Mouse (Mus musculus) brown adipose tissue, adult 24 weeks (tissue): Measurements from ENCODE around the gene Esp23. TPM values are rescaled to one million over a fixed set of nuclear protein-coding genes. Genes with fewer than 3 reads are reported as not detected.
"Not testable (repeated sequence)": the region's sequence is repeated elsewhere in the genome, so short reads cannot be mapped to it uniquely, and the experiment has no call there.

Experiments
- H3K27ac ChIP-seq: fragments of 200-500 bp; replicated peaks from 2 replicates; pipeline ENCODE4 v1.5.1; 2012; ENCODE audit warnings: low read depth, mild to moderate bottlenecking, low read length
- H3K4me1 ChIP-seq: fragments of 200-500 bp; 2 replicates; pipeline ENCODE4 v1.6.1; 2012; ENCODE audit warnings: low read length, mixed read lengths; ENCODE audit not compliant: control insufficient read depth, insufficient read depth, insufficient read length
- H3K4me3 ChIP-seq: fragments of 200-500 bp; 2 replicates; pipeline ENCODE4 v1.5.1; 2012; ENCODE audit warnings: low read depth, mild to moderate bottlenecking, low read length, moderate library complexity; ENCODE audit not compliant: insufficient read depth
- polyA plus RNA-seq: library from polyadenylated mRNA; stranded (reverse); fragments of >200 nt; gene quantifications from 2 replicates; pipeline ENCODE4 v1.2.4, GENCODE M21; 2012; ENCODE audit not compliant: missing spikeins, insufficient read depth, insufficient read length

The Esp23 gene
- not detected in 2 replicates for polyA plus RNA-seq

DNA sequence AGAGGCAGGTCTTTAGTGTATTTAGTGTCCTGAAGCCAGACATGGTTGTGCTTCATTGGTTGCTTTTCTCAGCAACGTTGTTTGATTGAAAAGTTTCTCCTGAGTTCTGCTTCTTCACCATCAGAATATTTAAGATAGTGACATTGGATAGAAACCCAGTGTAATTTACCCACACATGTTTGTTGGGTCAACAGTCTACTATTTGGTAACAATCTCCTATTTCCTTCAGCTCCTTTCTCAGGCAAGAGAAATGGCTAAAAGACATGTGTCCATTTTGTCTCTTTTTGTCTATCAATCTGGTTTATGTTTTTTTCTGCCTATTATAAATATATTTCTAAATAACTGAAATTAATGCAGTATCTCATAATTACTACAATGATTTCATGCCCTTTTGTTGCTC is at the start of gene Esp23:
Esp23 (minus strand) TSS at position 101 of the 400 bp plus-strand sequence.
- Histone ChIP-seq H3K4me1 (no peaks in the 10 kb centered on the region), H3K27ac (no peak within 1 kb of the TSS), H3K4me3 (no peak within 1 kb of the TSS)

- H3K27ac ChIP-seq, H3K4me3 ChIP-seq, H3K4me1 ChIP-seq: not testable (repeated sequence)
Measured at GRCm38 (mm10) chr17:39107126-39107525, 30.3 kb upstream of the Esp23 start.

- no peak within 1 kb of the TSS for H3K27ac ChIP-seq
- no peaks in the 10 kb centered on the region for H3K4me1 ChIP-seq
- H3K4me3 ChIP-seq: no peak within 1 kb of the TSS
Measured at GRCm38 (mm10) chr17:39095034-39095433, 18.2 kb upstream of the Esp23 start, which contains the start of gene Esp22. Esp22 (plus strand) TSS chr17:39095334.

DNA sequence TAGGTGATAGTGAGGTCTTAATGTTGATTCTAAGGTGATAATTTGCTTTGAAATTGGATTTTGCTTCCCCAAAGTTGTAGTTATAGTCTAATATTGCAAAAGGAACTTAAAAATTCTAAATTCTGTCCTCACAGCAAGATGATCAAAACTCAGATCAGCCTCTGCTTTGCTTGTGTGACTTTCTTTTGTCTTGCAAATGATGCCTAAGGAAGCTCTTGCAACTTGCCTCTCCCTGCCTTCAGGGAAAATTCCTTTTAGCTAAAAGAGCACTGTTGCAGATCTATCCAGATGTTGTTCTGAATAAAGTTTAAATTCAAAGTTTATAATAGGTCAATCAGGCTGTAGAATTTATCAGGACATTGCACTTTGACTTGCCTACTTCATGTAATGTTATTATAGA is 13.2 kb downstream of the Esp23 start:
- H3K4me3 ChIP-seq: no peak overlapping the region
- H3K4me1 ChIP-seq: no peaks in the 10 kb centered on the region
- no peak overlapping the region for H3K27ac ChIP-seq

DNA sequence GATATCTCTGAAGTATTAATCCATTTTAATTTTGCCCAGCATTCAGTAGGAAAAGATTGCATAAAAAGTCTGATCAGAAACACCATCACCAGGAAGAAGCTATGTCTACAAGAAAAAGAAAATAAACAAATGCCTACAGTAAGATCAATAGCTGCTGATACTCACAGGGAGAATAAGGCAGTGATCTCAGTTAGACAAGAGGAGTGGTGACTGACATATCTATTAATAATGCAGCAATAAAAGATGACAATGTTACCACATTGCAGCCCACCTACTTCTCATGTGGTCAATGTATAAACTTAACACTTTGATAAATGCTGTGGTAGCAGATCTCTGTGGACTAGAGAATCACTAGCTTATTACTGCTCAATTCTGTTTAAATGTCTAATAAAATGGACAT is 33.6 kb downstream of the Esp23 start, which contains the start of gene Gm21903:
Gm21903 (minus strand) TSS at position 101 of the 400 bp plus-strand sequence.
- no peaks in the 10 kb centered on the region for H3K4me1 ChIP-seq
- H3K27ac ChIP-seq: no peak within 1 kb of the TSS
- no peak within 1 kb of the TSS for H3K4me3 ChIP-seq

GRCm38 (mm10) chr17:39036395-39036794 is 40.4 kb downstream of the Esp23 start, which contains the start of gene Esp24:
Esp24 (plus strand) TSS chr17:39036695.
- not testable (repeated sequence) for H3K4me1 ChIP-seq, H3K4me3 ChIP-seq, H3K27ac ChIP-seq

Other genes with a start within 250 kb of the Esp23 start
- not detected in 2 replicates for gene Esp24, start 40.3 kb downstream of the Esp23 start, polyA plus RNA-seq
- not detected in 2 replicates for gene Gm21903, start 33.7 kb downstream of the Esp23 start, polyA plus RNA-seq
- gene Esp22, start 18.3 kb upstream of the Esp23 start, polyA plus RNA-seq: not detected in 2 replicates